Mouse (Mus musculus): ENCODE results near the gene Capn11. TPM values are rescaled to one million over a fixed set of nuclear protein-coding genes. Genes with fewer than 3 reads are reported as not detected.

Capn11 gene
- total and polyA plus RNA-seq, 3 experiments = 0.03 TPM; not detected in 2

GRCm38 (mm10) chr17:45634033-45634432 lies 25.1 kb downstream of the Capn11 start:
- Histone ChIP-seq H3K27ac (ENCODE audit: control insufficient read depth, low read depth, low read length) (no peak overlapping the region), H3K79me2 (ENCODE audit: control insufficient read depth, insufficient read depth, low read length, poor library complexity) (no peaks in the 10 kb centered on the region), H3K27me3 (ENCODE audit: control insufficient read depth in 1 of 2, insufficient read depth in 2 of 2, low read length in 2 of 2) (peaks cover 0 to 2% of the 10 kb centered on the region in 2 experiments; a peak in 2 of 4 replicates), H3K4me1 (ENCODE audit: control insufficient read depth in 1 of 2, insufficient read depth in 2 of 2, low read length in 2 of 2) (peaks cover 2 to 8% of the 10 kb centered on the region in 2 experiments; a peak in 2 of 4 replicates), H3K4me3 (ENCODE audit: control insufficient read depth in 1 of 2, insufficient read depth in 1 of 2, low read depth in 2 of 2, low read length in 2 of 2) (no peak overlapping the region), H3K9me3 (replicated peaks; ENCODE audit: insufficient read depth, low read length) (no peaks in the 10 kb centered on the region), H3K36me3 (ENCODE audit: control insufficient read depth in 1 of 2, insufficient read depth in 2 of 2, low read length in 2 of 2) (peaks cover 0 to 6% of the 10 kb centered on the region in 2 experiments; a peak in 2 of 4 replicates), H3K9ac (ENCODE audit: control insufficient read depth, low read depth, low read length, poor library complexity, severe bottlenecking) (no peak overlapping the region)
- DNase-seq (ENCODE audit: low read depth, low spot score) = no peak
- TF ChIP-seq CHD2 (IDR thresholded peaks at IDR 0.05; ENCODE audit: low read length) (no peak), SMC3 (IDR thresholded peaks at IDR 0.05; ENCODE audit: low read depth, low read length) (no peak), MYB (IDR thresholded peaks at IDR 0.05; ENCODE audit: low read depth, low read length) (no peak)

GRCm38 (mm10) chr17:45631940-45632339 lies 27.2 kb downstream of the Capn11 start:
- H3K36me3 ChIP-seq (ENCODE audit: control insufficient read depth in 1 of 2, insufficient read depth in 2 of 2, low read length in 2 of 2) = peaks cover 0 to 9% of the 10 kb centered on the region in 2 experiments; a peak in 2 of 4 replicates
- no peaks in the 10 kb centered on the region for H3K79me2 ChIP-seq (ENCODE audit: control insufficient read depth, insufficient read depth, low read length, poor library complexity)
- TF ChIP-seq GATA1 (IDR thresholded peaks at IDR 0.05; ENCODE audit: low read depth, low read length) (no peak), CTCF (IDR thresholded peaks at IDR 0.05 in 2 of 3, conservative IDR thresholded peaks at IDR 0.05 in 1 of 3; ENCODE audit: control insufficient read depth in 1 of 3, insufficient read depth in 1 of 3, low read depth in 2 of 3, low read length in 3 of 3, poor library complexity in 1 of 3, severe bottlenecking in 1 of 3) (no peak), CHD2 (IDR thresholded peaks at IDR 0.05; ENCODE audit: low read length) (no peak), SMC3 (IDR thresholded peaks at IDR 0.05; ENCODE audit: low read depth, low read length) (no peak), KAT2A (conservative IDR thresholded peaks at IDR 0.05; ENCODE audit: low read depth, low read length) (no peak), TAL1 (IDR thresholded peaks at IDR 0.05; ENCODE audit: low read length) (no peak), POLR2AphosphoS5 (IDR thresholded peaks at IDR 0.05; ENCODE audit: borderline replicate concordance, low read depth, low read length) (no peak)
- no peaks in the 10 kb centered on the region for H3K9me3 ChIP-seq (replicated peaks; ENCODE audit: insufficient read depth, low read length)
- no peak overlapping the region for H3K27ac ChIP-seq (ENCODE audit: control insufficient read depth, low read depth, low read length)
- peaks cover 2 to 20% of the 10 kb centered on the region in 2 experiments; a peak in 2 of 4 replicates for H3K4me1 ChIP-seq (ENCODE audit: control insufficient read depth in 1 of 2, insufficient read depth in 2 of 2, low read length in 2 of 2)
- DNase-seq (ENCODE audit: low read depth, low spot score) = no peak
- no peak overlapping the region for H3K4me3 ChIP-seq (ENCODE audit: control insufficient read depth in 1 of 2, insufficient read depth in 1 of 2, low read depth in 2 of 2, low read length in 2 of 2)
- no peaks in the 10 kb centered on the region for H3K27me3 ChIP-seq (ENCODE audit: control insufficient read depth in 1 of 2, insufficient read depth in 2 of 2, low read length in 2 of 2)
- no peak overlapping the region for H3K9ac ChIP-seq (ENCODE audit: control insufficient read depth, low read depth, low read length, poor library complexity, severe bottlenecking)

- no peaks in the 10 kb centered on the region for H3K9me3 ChIP-seq (replicated peaks; ENCODE audit: insufficient read depth, low read length)
- no peak overlapping the region for H3K27ac ChIP-seq (ENCODE audit: control insufficient read depth, low read depth, low read length)
- peaks cover 0 to 12% of the 10 kb centered on the region in 2 experiments; a peak in 2 of 4 replicates for H3K36me3 ChIP-seq (ENCODE audit: control insufficient read depth in 1 of 2, insufficient read depth in 2 of 2, low read length in 2 of 2)
- peaks cover 2 to 25% of the 10 kb centered on the region in 2 experiments; a peak in 2 of 4 replicates for H3K4me1 ChIP-seq (ENCODE audit: control insufficient read depth in 1 of 2, insufficient read depth in 2 of 2, low read length in 2 of 2)
- no peak overlapping the region for H3K9ac ChIP-seq (ENCODE audit: control insufficient read depth, low read depth, low read length, poor library complexity, severe bottlenecking)
- H3K4me3 ChIP-seq (ENCODE audit: control insufficient read depth in 1 of 2, insufficient read depth in 1 of 2, low read depth in 2 of 2, low read length in 2 of 2) = no peak overlapping the region
- no peaks in the 10 kb centered on the region for H3K27me3 ChIP-seq (ENCODE audit: control insufficient read depth in 1 of 2, insufficient read depth in 2 of 2, low read length in 2 of 2)
- DNase-seq (ENCODE audit: low read depth, low spot score) = no peak
- TF ChIP-seq RAD21 (IDR thresholded peaks at IDR 0.05; ENCODE audit: low read depth, low read length) = no peak
- no peak for TF ChIP-seq ZC3H11A (IDR thresholded peaks at IDR 0.05; ENCODE audit: low read depth, low read length)
- no peak for TF ChIP-seq BHLHE40 (IDR thresholded peaks at IDR 0.05; ENCODE audit: borderline replicate concordance, low read depth, low read length)
- TF ChIP-seq CHD2 (IDR thresholded peaks at IDR 0.05; ENCODE audit: low read length) = no peak
- no peak for TF ChIP-seq E2F4 (IDR thresholded peaks at IDR 0.05; ENCODE audit: borderline replicate concordance, low read depth, low read length)
- TF ChIP-seq MAZ (IDR thresholded peaks at IDR 0.05; ENCODE audit: low read depth, low read length) = no peak
- no peak for TF ChIP-seq MEF2A (IDR thresholded peaks at IDR 0.05; ENCODE audit: extremely low read depth, insufficient replicate concordance, low read depth, low read length, poor library complexity, severe bottlenecking)
- TF ChIP-seq ZKSCAN1 (IDR thresholded peaks at IDR 0.05; ENCODE audit: low read depth, low read length) = no peak
- TF ChIP-seq MYB (IDR thresholded peaks at IDR 0.05; ENCODE audit: low read depth, low read length) = no peak
- no peak for TF ChIP-seq USF1 (IDR thresholded peaks at IDR 0.05; ENCODE audit: low read depth, low read length)
- no peak for TF ChIP-seq POLR2A (IDR thresholded peaks at IDR 0.05; ENCODE audit: control insufficient read depth in 1 of 2, insufficient read depth in 1 of 2, low read depth in 1 of 2, low read length in 2 of 2, poor library complexity in 1 of 2)
- no peak for TF ChIP-seq POLR2AphosphoS2 (IDR thresholded peaks at IDR 0.05; ENCODE audit: low read length)
- no peaks in the 10 kb centered on the region for H3K79me2 ChIP-seq (ENCODE audit: control insufficient read depth, insufficient read depth, low read length, poor library complexity)
Observed at GRCm38 (mm10) chr17:45630992-45631391, 28.1 kb downstream of the Capn11 start.
